Mouse (Mus musculus): ENCODE measurements around the gene Ado.
A peak's percentile ranks its signal among the peaks of the same experiment; 100 is the strongest.

The Ado gene

DNA sequence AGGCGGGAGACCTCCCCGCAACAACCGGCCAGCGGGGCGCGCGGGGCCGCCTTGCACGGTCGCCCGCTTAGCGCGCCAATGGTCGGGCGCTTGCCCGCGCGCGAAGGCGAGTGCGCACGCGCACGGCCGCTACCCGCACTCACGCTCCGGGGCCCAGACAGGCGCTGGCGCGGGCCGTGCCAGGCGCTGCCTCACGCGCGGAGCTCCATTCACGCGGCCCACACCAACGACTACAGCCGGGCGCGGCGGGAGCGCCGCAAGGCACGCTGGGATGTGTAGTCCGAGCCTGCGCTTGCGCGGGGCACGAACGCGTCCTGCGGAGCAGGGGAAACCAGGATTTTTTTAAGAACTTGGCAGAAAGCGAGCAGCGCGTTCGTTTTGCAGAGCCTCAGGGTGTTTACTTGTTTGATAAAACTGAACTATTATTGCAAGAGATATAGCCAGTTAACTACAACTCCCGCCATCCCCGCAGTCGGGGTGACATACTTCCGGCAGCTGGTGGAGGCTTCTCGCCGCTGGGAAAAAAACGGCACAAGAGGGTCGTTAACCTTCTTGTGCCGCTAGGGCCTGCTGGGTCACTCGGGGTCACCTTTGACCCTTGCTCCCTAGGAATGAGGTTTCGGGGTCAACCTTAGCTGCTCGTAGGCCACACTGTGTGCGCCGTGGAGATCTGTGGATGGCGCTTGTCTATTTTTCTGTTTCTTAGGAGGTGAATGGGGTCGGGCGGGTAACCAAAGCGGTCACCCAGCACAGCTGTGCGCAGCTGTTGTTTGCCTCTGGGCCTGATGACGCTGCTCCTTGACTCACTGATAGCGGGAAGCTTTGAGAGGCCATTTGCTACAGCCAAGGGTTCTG is at the start of gene Ado:
Gene Ado, minus strand, starts transcription at position 79 of the 855 bp plus-strand sequence.
- peak; percentile 70 to 78 for DNase-seq

DNA sequence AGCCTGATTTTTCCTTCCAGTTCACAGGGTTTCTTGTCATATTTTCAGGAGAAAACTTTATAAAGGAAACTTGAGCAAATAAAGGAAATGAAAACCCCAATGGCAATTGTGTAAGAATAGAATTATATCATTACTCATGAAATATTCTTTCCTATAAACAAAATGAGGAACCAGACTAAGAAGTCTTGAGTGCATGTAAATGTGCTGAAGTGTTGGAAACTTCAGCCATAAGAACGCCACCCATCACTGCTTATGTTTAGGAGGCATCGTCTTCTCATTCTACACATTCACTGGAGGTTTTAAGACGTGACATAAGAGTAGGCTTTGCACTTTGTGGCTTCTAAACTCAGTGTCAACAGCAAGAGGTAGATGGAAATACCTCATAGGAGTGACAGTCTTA is 46.5 kb upstream of the Ado start:
- no peak for DNase-seq

GRCm38 (mm10) chr10:67585873-67586610 is 37.3 kb upstream of the Ado start:
- peak in 1 of 2 experiments; percentile 44 for DNase-seq

GRCm38 (mm10) chr10:67581698-67582285 is 33.0 kb upstream of the Ado start:
- peak in 1 of 2 experiments; percentile 17 for DNase-seq

- no peak for DNase-seq
Observed at GRCm38 (mm10) chr10:67579830-67580229, 31.1 kb upstream of the Ado start.

DNA sequence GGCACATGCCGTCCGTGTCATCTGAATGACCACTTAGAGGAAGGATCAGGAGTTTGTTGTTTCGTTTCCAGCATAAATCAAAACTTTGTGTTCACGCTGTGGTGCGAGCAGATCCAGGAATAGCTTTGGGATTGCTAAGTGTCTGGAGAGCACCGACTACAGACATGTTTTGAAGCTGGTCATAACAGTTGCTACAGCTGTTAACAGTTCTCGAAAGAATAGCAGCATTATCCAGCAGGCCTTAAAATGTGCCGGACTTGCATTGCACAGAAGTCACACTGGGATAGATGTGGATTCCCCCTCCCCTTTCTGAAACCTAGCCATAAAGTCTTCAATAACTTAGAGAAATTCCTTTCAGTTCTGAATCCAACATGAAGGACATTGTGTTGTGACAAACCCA is 24.6 kb upstream of the Ado start:
- DNase-seq, result no peak

- no peak for DNase-seq
Observed at GRCm38 (mm10) chr10:67571443-67571842, 22.7 kb upstream of the Ado start.

DNA sequence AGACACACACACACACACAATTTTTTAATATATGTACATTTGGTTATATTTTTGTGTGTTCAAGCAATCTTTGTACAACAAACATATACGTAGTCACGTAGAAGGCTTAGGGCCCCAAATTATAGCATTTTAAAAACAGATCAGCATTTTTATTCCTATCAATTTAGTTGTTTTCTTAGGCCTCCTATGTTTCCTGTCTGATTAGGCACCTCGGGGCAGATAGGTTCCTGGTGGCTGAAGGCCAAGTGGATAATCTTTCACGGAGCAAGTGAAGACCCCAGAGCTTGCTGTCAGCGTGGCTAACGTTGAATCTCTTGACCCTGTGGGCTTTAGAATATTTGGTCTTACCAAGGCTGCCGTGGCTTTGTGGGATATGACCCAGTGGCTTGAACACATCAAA is 20.8 kb upstream of the Ado start:
- no peak for DNase-seq

- no peak for DNase-seq
Observed at GRCm38 (mm10) chr10:67566104-67566503, 17.3 kb upstream of the Ado start.

- no peak for DNase-seq
Observed at GRCm38 (mm10) chr10:67564509-67564908, 15.8 kb upstream of the Ado start.

GRCm38 (mm10) chr10:67561185-67561584 is 12.4 kb upstream of the Ado start:
- no peak for DNase-seq

GRCm38 (mm10) chr10:67559765-67560394 is 11.1 kb upstream of the Ado start:
- DNase-seq, result no peak

DNA sequence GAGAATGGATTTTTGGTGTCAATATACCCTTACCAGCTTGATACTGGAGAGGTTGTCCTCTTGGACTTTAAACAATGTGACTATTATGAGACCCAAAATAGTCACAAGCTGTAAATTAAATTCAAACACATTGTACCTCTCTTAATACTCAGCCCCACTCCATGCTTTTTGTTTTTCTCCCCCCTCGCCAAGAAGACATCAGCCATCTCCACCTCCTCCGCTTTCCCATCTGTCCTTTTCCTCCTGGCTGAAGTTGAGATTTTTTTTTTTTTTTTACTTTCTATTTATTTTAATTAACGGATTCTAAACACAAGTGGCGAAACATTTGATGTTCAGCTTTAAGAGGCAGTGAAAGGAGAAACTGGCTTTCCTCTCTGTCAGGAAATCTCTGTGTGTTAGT is 9.3 kb upstream of the Ado start:
- DNase-seq, result no peak

DNA sequence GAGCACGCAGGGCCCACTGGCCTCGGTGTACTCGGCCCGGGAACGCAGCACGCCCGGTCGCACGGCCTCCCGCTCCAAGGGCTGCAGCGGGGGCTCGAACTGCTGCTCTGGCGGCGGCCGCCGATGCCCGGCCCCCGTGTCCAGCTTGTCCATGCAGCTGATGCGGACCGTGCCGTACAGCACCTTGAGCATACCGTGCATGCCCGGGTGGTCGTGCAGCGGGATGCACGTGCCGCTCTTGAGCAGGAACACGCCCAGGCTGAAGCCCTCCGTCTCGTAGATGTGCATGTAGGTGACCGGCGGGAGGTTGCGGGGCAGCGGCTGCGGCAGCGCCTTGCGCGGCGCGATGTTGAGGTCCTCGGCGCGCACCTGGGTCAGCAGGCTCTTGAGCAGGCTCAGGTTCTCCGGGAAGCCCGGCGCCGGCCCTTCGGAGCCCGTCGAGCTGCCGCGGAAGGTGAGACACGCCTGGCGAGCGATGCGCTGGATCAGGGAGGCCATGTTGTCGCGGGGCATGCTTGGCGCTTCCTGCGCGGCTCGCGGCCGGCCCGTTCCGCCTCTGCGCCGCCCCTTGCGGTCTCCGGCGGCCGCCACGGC is 397 bp downstream of the Ado start:
- DNase-seq, result peak; percentile 44 to 46

GRCm38 (mm10) chr10:67547850-67548260 is 900 bp downstream of the Ado start:
- DNase-seq, result peak; percentile 21 to 23

DNA sequence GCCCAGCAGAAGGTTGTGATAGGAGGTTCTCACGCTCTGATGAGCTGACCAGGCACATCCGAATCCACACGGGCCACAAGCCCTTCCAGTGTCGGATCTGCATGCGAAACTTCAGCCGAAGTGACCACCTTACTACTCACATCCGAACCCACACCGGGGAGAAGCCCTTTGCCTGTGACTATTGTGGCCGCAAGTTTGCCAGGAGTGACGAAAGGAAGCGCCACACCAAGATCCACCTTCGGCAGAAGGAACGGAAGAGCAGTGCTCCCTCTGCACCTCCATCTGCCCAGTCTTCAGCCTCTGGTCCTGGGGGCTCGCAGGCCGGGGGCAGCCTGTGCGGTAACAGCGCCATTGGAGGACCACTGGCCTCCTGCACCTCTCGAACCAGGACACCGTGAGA is 8.2 kb downstream of the Ado start:
- DNase-seq, result no peak

- no peak for DNase-seq
Observed at GRCm38 (mm10) chr10:67539401-67539730, 9.4 kb downstream of the Ado start.

DNA sequence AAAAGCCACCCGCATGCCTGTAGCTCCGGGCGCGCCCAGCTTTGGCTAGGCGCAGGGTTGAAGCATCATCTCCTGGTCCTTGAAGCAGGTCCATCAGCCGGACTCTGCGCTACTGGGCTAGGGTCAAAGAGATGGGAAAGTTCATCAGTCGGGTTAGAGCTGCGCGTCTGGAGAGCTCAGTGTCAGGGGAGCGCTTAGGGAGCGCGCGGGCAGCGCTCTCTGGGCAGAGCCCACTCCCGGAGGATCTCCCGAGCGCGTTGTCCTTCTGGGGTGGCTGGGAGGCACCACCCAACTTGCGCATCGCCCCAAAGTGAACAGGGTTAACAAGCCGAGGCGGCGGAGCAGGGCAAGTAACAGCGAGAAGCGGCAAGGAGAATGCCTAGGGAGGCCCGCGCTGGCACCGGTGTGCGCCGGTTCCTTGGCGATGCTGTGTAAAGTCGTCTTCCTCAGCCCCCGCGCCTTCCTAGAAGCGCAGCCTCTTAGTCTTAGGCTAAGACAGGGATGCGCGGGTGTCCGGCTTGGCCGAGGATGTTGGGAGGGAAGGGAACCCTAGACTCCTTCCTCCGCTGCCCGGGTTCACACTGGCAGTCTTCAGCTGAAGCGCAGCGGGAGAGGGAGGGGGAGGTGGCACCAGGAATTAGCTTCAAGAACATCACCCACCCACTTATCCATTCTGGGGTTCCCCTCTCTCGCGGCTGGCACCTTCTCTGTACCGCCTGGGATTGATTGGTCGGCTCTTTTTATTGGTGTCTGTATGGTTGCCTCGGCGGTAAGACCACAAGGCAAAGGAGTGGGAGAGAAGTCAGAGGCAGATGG is 10.0 kb downstream of the Ado start:
- DNase-seq, result peak; percentile 15 to 21

GRCm38 (mm10) chr10:67538106-67538505 is 10.6 kb downstream of the Ado start:
- peak in 1 of 2 experiments; percentile 23 for DNase-seq

GRCm38 (mm10) chr10:67537151-67537994 is 11.4 kb downstream of the Ado start:
- DNase-seq, result peak; percentile 86 to 94

- peak; percentile 51 to 63 for DNase-seq
Observed at GRCm38 (mm10) chr10:67536621-67537141, 12.1 kb downstream of the Ado start.

All from thymus, adult 18-20 months (tissue).